Mouse (Mus musculus): Measurements from ENCODE around the gene Odaph.
"Not testable (repeated sequence)": the region's sequence is repeated elsewhere in the genome, so short reads cannot be mapped to it uniquely, and the experiment has no call there.

Gene Odaph

GRCm38 (mm10) chr5:91987236-91987635, at the start of gene Odaph:
Gene Odaph (plus strand): TSS chr5:91987475.
- in situ Hi-C loops (cut with MboI; ENCODE audit: low sequenced_read_pairs): no loop called here

GRCm38 (mm10) chr5:91945609-91946008, 41.7 kb upstream of the Odaph start:
- in situ Hi-C loops (cut with MboI; ENCODE audit: low sequenced_read_pairs): not testable (repeated sequence)

- in situ Hi-C loops (cut with MboI; ENCODE audit: low sequenced_read_pairs): no loop called here
Observed at GRCm38 (mm10) chr5:91947008-91947407, 40.3 kb upstream of the Odaph start.

GRCm38 (mm10) chr5:91949441-91949840, 37.8 kb upstream of the Odaph start:
- in situ Hi-C loops (cut with MboI; ENCODE audit: low sequenced_read_pairs): no loop called here

- in situ Hi-C loops (cut with MboI; ENCODE audit: low sequenced_read_pairs): no loop called here
Observed at GRCm38 (mm10) chr5:91951404-91951803, 35.9 kb upstream of the Odaph start.

- in situ Hi-C loops (cut with MboI; ENCODE audit: low sequenced_read_pairs): no loop called here
Observed at GRCm38 (mm10) chr5:91956991-91957760, 30.1 kb upstream of the Odaph start.

GRCm38 (mm10) chr5:91959096-91959495, 28.2 kb upstream of the Odaph start:
- in situ Hi-C loops (cut with MboI; ENCODE audit: low sequenced_read_pairs): no loop called here

- in situ Hi-C loops (cut with MboI; ENCODE audit: low sequenced_read_pairs): no loop called here
Observed at GRCm38 (mm10) chr5:91959986-91960385, 27.3 kb upstream of the Odaph start.

- in situ Hi-C loops (cut with MboI; ENCODE audit: low sequenced_read_pairs): no loop called here
Observed at GRCm38 (mm10) chr5:91960606-91961254, 26.5 kb upstream of the Odaph start.

- in situ Hi-C loops (cut with MboI; ENCODE audit: low sequenced_read_pairs): no loop called here
Observed at GRCm38 (mm10) chr5:91961370-91961769, 25.9 kb upstream of the Odaph start.

GRCm38 (mm10) chr5:91962259-91962638, 25.0 kb upstream of the Odaph start:
- in situ Hi-C loops (cut with MboI; ENCODE audit: low sequenced_read_pairs): no loop called here

GRCm38 (mm10) chr5:91962639-91963440, 24.4 kb upstream of the Odaph start, which contains the start of gene Rchy1:
Gene Rchy1 (minus strand): TSS chr5:91963068.
- in situ Hi-C loops (cut with MboI; ENCODE audit: low sequenced_read_pairs): no loop called here

GRCm38 (mm10) chr5:91972046-91972445, 15.2 kb upstream of the Odaph start:
- in situ Hi-C loops (cut with MboI; ENCODE audit: low sequenced_read_pairs): no loop called here

GRCm38 (mm10) chr5:91974002-91974401, 13.3 kb upstream of the Odaph start:
- in situ Hi-C loops (cut with MboI; ENCODE audit: low sequenced_read_pairs): no loop called here

GRCm38 (mm10) chr5:91975758-91976157, 11.5 kb upstream of the Odaph start:
- in situ Hi-C loops (cut with MboI; ENCODE audit: low sequenced_read_pairs): no loop called here

GRCm38 (mm10) chr5:91976566-91977396, 10.5 kb upstream of the Odaph start:
- in situ Hi-C loops (cut with MboI; ENCODE audit: low sequenced_read_pairs): no loop called here

GRCm38 (mm10) chr5:91977397-91977770, 9.9 kb upstream of the Odaph start:
- in situ Hi-C loops (cut with MboI; ENCODE audit: low sequenced_read_pairs): no loop called here

- in situ Hi-C loops (cut with MboI; ENCODE audit: low sequenced_read_pairs): no loop called here
Observed at GRCm38 (mm10) chr5:91981176-91981840, 6.0 kb upstream of the Odaph start.

- in situ Hi-C loops (cut with MboI; ENCODE audit: low sequenced_read_pairs): no loop called here
Observed at GRCm38 (mm10) chr5:91983490-91983889, 3.8 kb upstream of the Odaph start.

GRCm38 (mm10) chr5:91985721-91986120, 1.6 kb upstream of the Odaph start:
- in situ Hi-C loops (cut with MboI; ENCODE audit: low sequenced_read_pairs): no loop called here

Measured in CH12F3 (cell line).